Mouse (Mus musculus): ENCODE results near the gene Ap4e1. TPM values are rescaled to one million over a fixed set of nuclear protein-coding genes. Genes with fewer than 3 reads are reported as not detected.
A peak's percentile ranks its signal among the peaks of the same experiment; 100 is the strongest.
"Not testable (repeated sequence)": the region's sequence is repeated elsewhere in the genome, so short reads cannot be mapped to it uniquely, and the experiment has no call there.

Gene Ap4e1
- polyA plus RNA-seq, 1 experiment from 2014 or later, result 6.9 TPM

GRCm38 (mm10) chr2:127069781-127070434, 61.4 kb downstream of the Ap4e1 start:
- WGBS, result 13% methylated on average over 11 of the region's 11 CpGs
- 0 out of 2 replicates have a peak, but pooled peaks cover 3% of the 10 kb centered on the region for H3K36me3 ChIP-seq (ENCODE audit: control insufficient read depth, insufficient read depth, low read length)
- peak overlapping the region; percentile 71 for H3K4me3 ChIP-seq (ENCODE audit: low read length)
- no peak overlapping the region for H3K27ac ChIP-seq (ENCODE audit: low read length)
- peak overlapping the region; percentile 60 for H3K4me2 ChIP-seq (ENCODE audit: low read depth, low read length)
- H3K4me1 ChIP-seq (ENCODE audit: control insufficient read depth, insufficient read depth, low read length), result peaks cover 4% of the 10 kb centered on the region
- H3K9me3 ChIP-seq (ENCODE audit: control insufficient read depth, low read length), result no peaks in the 10 kb centered on the region
- peak overlapping the region; percentile 55 for H3K9ac ChIP-seq (ENCODE audit: low read depth, low read length)
- peak; percentile 57 for ATAC-seq
- H3K27me3 ChIP-seq (replicated peaks; ENCODE audit: control insufficient read depth, insufficient read depth, low read length), result no peaks in the 10 kb centered on the region

GRCm38 (mm10) chr2:127070435-127070841, 61.9 kb downstream of the Ap4e1 start, which contains the start of gene Blvra:
TSS of gene Blvra (plus strand) at chr2:127070665.
- ATAC-seq, result peak; percentile 100
- under 1% methylated on average over 29 of the region's 32 CpGs for WGBS
- peaks cover 4% of the 10 kb centered on the region for H3K4me1 ChIP-seq (ENCODE audit: control insufficient read depth, insufficient read depth, low read length)

GRCm38 (mm10) chr2:127070879-127071278, 62.4 kb downstream of the Ap4e1 start:
- H3K27ac ChIP-seq (ENCODE audit: low read length), result peak overlapping the region; percentile 55; the same call in 1 of the 2 replicates
- H3K4me2 ChIP-seq (ENCODE audit: low read depth, low read length), result peak overlapping the region; percentile 60
- no peaks in the 10 kb centered on the region for H3K9me3 ChIP-seq (ENCODE audit: control insufficient read depth, low read length)
- peak overlapping the region; percentile 86 for H3K9ac ChIP-seq (ENCODE audit: low read depth, low read length)
- H3K4me3 ChIP-seq (ENCODE audit: low read length), result peak overlapping the region; percentile 71
- H3K36me3 ChIP-seq (ENCODE audit: control insufficient read depth, insufficient read depth, low read length), result 0 out of 2 replicates have a peak, but pooled peaks cover 3% of the 10 kb centered on the region
- ATAC-seq, result peak; percentile 69
- no peaks in the 10 kb centered on the region for H3K27me3 ChIP-seq (replicated peaks; ENCODE audit: control insufficient read depth, insufficient read depth, low read length)
- WGBS, result 8% methylated on average over 9 of the region's 9 CpGs
- H3K4me1 ChIP-seq (ENCODE audit: control insufficient read depth, insufficient read depth, low read length), result peaks cover 4% of the 10 kb centered on the region

More at GRCm38 (mm10) chr2:127070435-127070841, 61.9 kb downstream of the Ap4e1 start, which contains the start of gene Blvra:
- H3K9me3 ChIP-seq (ENCODE audit: control insufficient read depth, low read length), result no peaks in the 10 kb centered on the region
- no peaks in the 10 kb centered on the region for H3K27me3 ChIP-seq (replicated peaks; ENCODE audit: control insufficient read depth, insufficient read depth, low read length)
- H3K36me3 ChIP-seq (ENCODE audit: control insufficient read depth, insufficient read depth, low read length), result 0 out of 2 replicates have a peak, but pooled peaks cover 3% of the 10 kb centered on the region
- peak within 1 kb of the TSS; percentile 86 for H3K9ac ChIP-seq (ENCODE audit: low read depth, low read length)
- H3K27ac ChIP-seq (ENCODE audit: low read length), result peak within 1 kb of the TSS; percentile 55; the same call in 1 of the 2 replicates
- peak within 1 kb of the TSS; percentile 60 for H3K4me2 ChIP-seq (ENCODE audit: low read depth, low read length)
- peak within 1 kb of the TSS; percentile 71 for H3K4me3 ChIP-seq (ENCODE audit: low read length)

- H3K27me3 ChIP-seq (replicated peaks; ENCODE audit: control insufficient read depth, insufficient read depth, low read length), result no peaks in the 10 kb centered on the region
- H3K4me2 ChIP-seq (ENCODE audit: low read depth, low read length), result no peak overlapping the region
- 92% methylated on average over 2 of the region's 2 CpGs for WGBS
- no peak for ATAC-seq
- H3K27ac ChIP-seq (ENCODE audit: low read length), result no peak overlapping the region
- peaks cover 4% of the 10 kb centered on the region for H3K4me1 ChIP-seq (ENCODE audit: control insufficient read depth, insufficient read depth, low read length)
- H3K9me3 ChIP-seq (ENCODE audit: control insufficient read depth, low read length), result no peaks in the 10 kb centered on the region
- H3K9ac ChIP-seq (ENCODE audit: low read depth, low read length), result no peak overlapping the region
- H3K36me3 ChIP-seq (ENCODE audit: control insufficient read depth, insufficient read depth, low read length), result 0 out of 2 replicates have a peak, but pooled peaks cover 3% of the 10 kb centered on the region
- H3K4me3 ChIP-seq (ENCODE audit: low read length), result no peak overlapping the region
Measured at GRCm38 (mm10) chr2:127074116-127074515, 65.6 kb downstream of the Ap4e1 start.

- Histone ChIP-seq H3K4me1 (ENCODE audit: control insufficient read depth, insufficient read depth, low read length) (no peaks in the 10 kb centered on the region), H3K4me2 (ENCODE audit: low read depth, low read length) (no peak overlapping the region), H3K27me3 (replicated peaks; ENCODE audit: control insufficient read depth, insufficient read depth, low read length) (no peaks in the 10 kb centered on the region), H3K36me3 (ENCODE audit: control insufficient read depth, insufficient read depth, low read length) (0 out of 2 replicates have a peak, but pooled peaks cover 3% of the 10 kb centered on the region), H3K9ac (ENCODE audit: low read depth, low read length) (no peak overlapping the region), H3K4me3 (ENCODE audit: low read length) (no peak overlapping the region), H3K27ac (ENCODE audit: low read length) (no peak overlapping the region), H3K9me3 (ENCODE audit: control insufficient read depth, low read length) (no peaks in the 10 kb centered on the region)
- ATAC-seq, result no peak
- 74% methylated on average over 9 of the region's 9 CpGs for whole genome bisulfite sequencing
Measured at GRCm38 (mm10) chr2:127077611-127078010, 69.1 kb downstream of the Ap4e1 start.

GRCm38 (mm10) chr2:127079066-127079465, 70.5 kb downstream of the Ap4e1 start:
- H3K36me3 ChIP-seq (ENCODE audit: control insufficient read depth, insufficient read depth, low read length); H3K4me1 ChIP-seq (ENCODE audit: control insufficient read depth, insufficient read depth, low read length); H3K27ac ChIP-seq (ENCODE audit: low read length); H3K9me3 ChIP-seq (ENCODE audit: control insufficient read depth, low read length); H3K4me2 ChIP-seq (ENCODE audit: low read depth, low read length); H3K4me3 ChIP-seq (ENCODE audit: low read length); ATAC-seq; H3K9ac ChIP-seq (ENCODE audit: low read depth, low read length); H3K27me3 ChIP-seq (replicated peaks; ENCODE audit: control insufficient read depth, insufficient read depth, low read length): not testable (repeated sequence)
- 79% methylated on average over 2 of the region's 2 CpGs for WGBS

- Histone ChIP-seq H3K27me3 (replicated peaks; ENCODE audit: control insufficient read depth, insufficient read depth, low read length) (no peaks in the 10 kb centered on the region), H3K9me3 (ENCODE audit: control insufficient read depth, low read length) (no peaks in the 10 kb centered on the region), H3K36me3 (ENCODE audit: control insufficient read depth, insufficient read depth, low read length) (no peaks in the 10 kb centered on the region), H3K4me2 (ENCODE audit: low read depth, low read length) (no peak overlapping the region), H3K9ac (ENCODE audit: low read depth, low read length) (no peak overlapping the region), H3K27ac (ENCODE audit: low read length) (no peak overlapping the region), H3K4me3 (ENCODE audit: low read length) (no peak overlapping the region), H3K4me1 (ENCODE audit: control insufficient read depth, insufficient read depth, low read length) (no peaks in the 10 kb centered on the region)
- no peak for ATAC-seq
- WGBS, result 90% methylated on average over 11 of the region's 11 CpGs
Measured at GRCm38 (mm10) chr2:127079881-127080590, 71.5 kb downstream of the Ap4e1 start.

- Histone ChIP-seq H3K4me1 (ENCODE audit: control insufficient read depth, insufficient read depth, low read length) (no peaks in the 10 kb centered on the region), H3K9me3 (ENCODE audit: control insufficient read depth, low read length) (no peaks in the 10 kb centered on the region), H3K4me2 (ENCODE audit: low read depth, low read length) (no peak overlapping the region), H3K27ac (ENCODE audit: low read length) (no peak overlapping the region), H3K4me3 (ENCODE audit: low read length) (no peak overlapping the region), H3K27me3 (replicated peaks; ENCODE audit: control insufficient read depth, insufficient read depth, low read length) (no peaks in the 10 kb centered on the region), H3K36me3 (ENCODE audit: control insufficient read depth, insufficient read depth, low read length) (no peaks in the 10 kb centered on the region), H3K9ac (ENCODE audit: low read depth, low read length) (no peak overlapping the region)
- no peak for ATAC-seq
- 89% methylated on average over 11 of the region's 11 CpGs for WGBS
Measured at GRCm38 (mm10) chr2:127080591-127081218, 72.2 kb downstream of the Ap4e1 start.

- no peak overlapping the region for H3K4me3 ChIP-seq (ENCODE audit: low read length)
- H3K4me2 ChIP-seq (ENCODE audit: low read depth, low read length), result no peak overlapping the region
- no peak for ATAC-seq
- H3K36me3 ChIP-seq (ENCODE audit: control insufficient read depth, insufficient read depth, low read length), result no peaks in the 10 kb centered on the region
- no peaks in the 10 kb centered on the region for H3K4me1 ChIP-seq (ENCODE audit: control insufficient read depth, insufficient read depth, low read length)
- no peak overlapping the region for H3K9ac ChIP-seq (ENCODE audit: low read depth, low read length)
- 86% methylated on average over 5 of the region's 5 CpGs for WGBS
- no peaks in the 10 kb centered on the region for H3K27me3 ChIP-seq (replicated peaks; ENCODE audit: control insufficient read depth, insufficient read depth, low read length)
- H3K27ac ChIP-seq (ENCODE audit: low read length), result no peak overlapping the region
- H3K9me3 ChIP-seq (ENCODE audit: control insufficient read depth, low read length), result no peaks in the 10 kb centered on the region
Measured at GRCm38 (mm10) chr2:127086235-127086634, 77.7 kb downstream of the Ap4e1 start.

Measured in intestine, embryonic 16.5 days (tissue).